Mouse (Mus musculus): ENCODE results near the gene Bnip2. TPM values are rescaled to one million over a fixed set of nuclear protein-coding genes. Genes with fewer than 3 reads are reported as not detected.
"Not testable (repeated sequence)": the region's sequence is repeated elsewhere in the genome, so short reads cannot be mapped to it uniquely, and the experiment has no call there.

The Bnip2 gene
- polyA plus RNA-seq, 1 experiment from 2014 or later: 132 TPM

DNA sequence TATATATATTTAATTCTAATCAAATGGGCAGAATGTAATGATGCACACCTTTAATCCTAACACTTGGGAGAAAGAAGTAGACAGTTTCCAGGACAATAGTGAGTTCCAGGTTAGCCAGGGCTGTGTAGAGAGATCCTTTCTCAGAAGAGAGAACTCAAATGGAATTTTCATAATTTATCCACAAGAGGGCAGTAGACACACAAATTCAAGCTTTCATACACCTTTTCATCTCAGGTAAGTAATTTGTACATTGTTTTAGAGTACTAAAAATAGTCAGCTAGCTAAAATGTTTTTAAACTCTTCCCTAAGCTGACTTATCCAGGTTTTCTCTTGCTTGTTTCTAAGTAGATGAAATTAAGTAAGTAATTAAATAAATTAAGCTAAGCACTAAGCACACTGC lies 29.6 kb downstream of the Bnip2 start:
- Histone ChIP-seq H3K27ac (no peak overlapping the region), H3K4me1 (peaks cover 18% of the 10 kb centered on the region), H3K4me3 (no peak overlapping the region), H3K36me3 (peaks cover 25% of the 10 kb centered on the region), H3K9me3 (no peaks in the 10 kb centered on the region), H3K27me3 (ENCODE audit: insufficient read depth, poor library complexity, severe bottlenecking) (no peaks in the 10 kb centered on the region)
- DNase-seq (ENCODE audit: low spot score): no peak

DNA sequence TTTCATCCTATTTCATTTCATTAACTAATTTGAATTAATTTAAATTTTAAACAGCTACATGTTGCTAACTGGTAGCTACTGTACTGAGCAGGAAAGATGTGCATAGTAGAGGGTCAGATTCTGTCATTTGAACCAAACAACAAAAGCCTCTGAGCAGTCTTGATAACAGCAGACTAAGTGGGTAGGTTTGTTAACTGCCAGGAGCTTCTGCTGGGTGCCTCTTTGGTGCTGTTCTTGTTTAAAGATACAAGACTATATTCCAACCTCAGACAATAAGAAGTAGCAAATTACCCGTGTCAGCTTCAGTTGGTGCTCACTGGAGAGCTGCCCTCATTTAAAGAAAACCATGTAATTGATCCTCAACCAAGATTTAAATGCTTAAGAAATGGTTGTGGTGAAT lies 32.3 kb downstream of the Bnip2 start:
- Histone ChIP-seq H3K27me3 (ENCODE audit: insufficient read depth, poor library complexity, severe bottlenecking) (no peaks in the 10 kb centered on the region), H3K36me3 (peaks cover 22% of the 10 kb centered on the region), H3K4me1 (peaks cover 10% of the 10 kb centered on the region), H3K27ac (no peak overlapping the region), H3K4me3 (no peak overlapping the region), H3K9me3 (no peaks in the 10 kb centered on the region)
- WGBS: 66% methylated on average over 1 of the region's 1 CpGs
- no peak for DNase-seq (ENCODE audit: low spot score)

DNA sequence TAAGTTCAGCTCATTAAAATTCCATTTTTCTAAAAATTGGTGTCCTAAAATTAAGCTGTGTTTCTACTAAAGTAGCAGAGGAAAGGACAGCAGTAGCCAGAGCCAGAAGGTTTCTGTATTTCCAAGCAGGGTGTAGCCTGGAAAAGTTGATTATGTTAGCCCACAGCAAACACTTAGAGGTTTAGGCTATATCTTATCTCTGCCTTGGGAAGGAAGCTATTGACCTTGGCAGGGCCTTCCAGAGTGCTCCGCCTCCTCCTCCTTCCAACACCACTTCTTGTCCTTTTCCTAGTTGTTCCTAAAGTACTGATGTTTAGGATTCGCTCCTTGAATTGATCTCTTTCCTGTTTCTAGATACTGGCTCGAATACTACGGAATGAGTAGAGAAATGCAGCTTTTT lies 32.8 kb downstream of the Bnip2 start:
- Histone ChIP-seq H3K27ac (no peak overlapping the region), H3K27me3 (ENCODE audit: insufficient read depth, poor library complexity, severe bottlenecking) (no peaks in the 10 kb centered on the region), H3K4me1 (peaks cover 10% of the 10 kb centered on the region), H3K4me3 (no peak overlapping the region), H3K36me3 (peaks cover 21% of the 10 kb centered on the region), H3K9me3 (no peaks in the 10 kb centered on the region)
- WGBS: 59% methylated on average over 4 of the region's 4 CpGs
- no peak for DNase-seq (ENCODE audit: low spot score)

DNA sequence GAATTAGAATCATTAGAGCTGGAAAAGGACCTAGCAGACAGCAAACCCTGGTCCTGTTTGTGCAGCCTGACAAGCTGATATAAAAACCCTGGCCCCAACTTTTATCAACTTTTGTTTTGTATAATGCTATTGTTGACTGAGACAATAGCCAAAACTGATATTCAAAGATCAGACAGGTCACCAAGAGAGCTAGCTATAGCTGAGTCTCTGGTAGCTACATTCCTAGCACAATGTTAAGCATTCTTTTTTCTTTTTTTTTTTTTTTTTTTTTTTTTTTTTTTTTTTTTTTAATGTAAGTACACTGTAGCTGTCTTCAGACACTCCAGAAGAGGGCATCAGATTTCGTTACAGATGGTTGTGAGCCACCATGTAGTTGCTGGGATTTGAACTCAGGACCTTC lies 34.3 kb downstream of the Bnip2 start:
- DNase-seq (ENCODE audit: low spot score); H3K9me3 ChIP-seq; H3K27me3 ChIP-seq (ENCODE audit: insufficient read depth, poor library complexity, severe bottlenecking); H3K27ac ChIP-seq; H3K4me3 ChIP-seq: not testable (repeated sequence)
- peaks cover 17% of the 10 kb centered on the region for H3K36me3 ChIP-seq
- H3K4me1 ChIP-seq: peaks cover 10% of the 10 kb centered on the region
- WGBS: 67% methylated on average over 1 of the region's 1 CpGs

DNA sequence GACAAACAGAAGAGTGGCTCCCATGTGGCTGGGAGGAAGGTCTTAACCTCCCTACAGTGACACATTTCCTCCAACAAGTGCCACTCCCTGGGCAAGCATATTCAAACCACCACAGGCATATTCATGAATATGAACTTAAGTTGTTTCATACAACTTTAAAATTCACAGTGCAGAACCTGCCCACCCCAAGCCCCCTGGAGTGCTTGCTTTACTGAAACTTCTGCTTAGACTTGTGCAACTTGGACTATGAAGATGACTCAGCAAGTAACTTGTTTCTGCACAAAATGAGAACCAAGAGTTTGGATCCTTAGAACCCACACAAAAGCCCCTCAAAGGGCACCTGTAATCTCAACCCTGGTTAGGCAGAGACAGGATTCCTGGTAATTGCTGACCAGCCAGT lies 35.4 kb downstream of the Bnip2 start:
- Histone ChIP-seq H3K27ac (no peak overlapping the region), H3K4me1 (peaks cover 10% of the 10 kb centered on the region), H3K27me3 (ENCODE audit: insufficient read depth, poor library complexity, severe bottlenecking) (no peaks in the 10 kb centered on the region), H3K36me3 (peaks cover 14% of the 10 kb centered on the region), H3K9me3 (no peaks in the 10 kb centered on the region), H3K4me3 (no peak overlapping the region)
- no peak for DNase-seq (ENCODE audit: low spot score)

DNA sequence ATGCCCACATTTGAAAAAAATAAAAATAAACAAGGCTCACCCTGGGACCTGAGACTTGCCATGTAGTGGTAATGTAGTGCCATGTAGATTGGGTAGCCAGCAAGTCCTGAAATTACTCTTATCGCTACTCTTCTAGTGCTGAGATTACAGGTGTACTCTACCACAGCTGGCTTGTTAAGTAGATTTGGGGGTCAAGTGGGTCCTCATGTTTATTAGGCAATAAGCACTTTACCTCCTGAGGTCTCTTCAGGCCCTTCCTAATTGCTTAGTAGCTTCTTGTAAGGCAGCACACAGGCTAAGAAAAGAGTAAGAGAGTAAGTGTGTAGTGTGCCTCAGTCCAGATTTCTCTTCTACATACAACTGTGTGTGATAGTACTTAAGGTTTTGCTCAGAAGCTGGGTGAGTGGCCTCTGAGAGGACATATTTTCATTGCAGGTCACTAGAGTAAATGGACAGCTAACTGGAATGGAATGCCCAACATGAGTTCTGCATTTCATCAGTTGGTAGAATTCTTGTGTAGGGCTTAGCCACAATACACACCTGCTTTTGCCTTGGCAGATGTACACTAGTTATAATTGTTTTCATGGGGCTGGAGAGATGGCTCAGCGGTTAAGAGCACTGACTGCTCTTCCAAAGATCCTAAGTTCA lies 36.2 kb downstream of the Bnip2 start:
- peaks cover 10% of the 10 kb centered on the region for H3K4me1 ChIP-seq
- no peak for DNase-seq (ENCODE audit: low spot score)
- no peaks in the 10 kb centered on the region for H3K27me3 ChIP-seq (ENCODE audit: insufficient read depth, poor library complexity, severe bottlenecking)
- no peaks in the 10 kb centered on the region for H3K9me3 ChIP-seq
- peaks cover 6% of the 10 kb centered on the region; the same call in 1 of the 2 replicates for H3K36me3 ChIP-seq
- no peak overlapping the region for H3K27ac ChIP-seq
- no peak overlapping the region for H3K4me3 ChIP-seq
- WGBS: 91% methylated on average over 2 of the region's 2 CpGs

DNA sequence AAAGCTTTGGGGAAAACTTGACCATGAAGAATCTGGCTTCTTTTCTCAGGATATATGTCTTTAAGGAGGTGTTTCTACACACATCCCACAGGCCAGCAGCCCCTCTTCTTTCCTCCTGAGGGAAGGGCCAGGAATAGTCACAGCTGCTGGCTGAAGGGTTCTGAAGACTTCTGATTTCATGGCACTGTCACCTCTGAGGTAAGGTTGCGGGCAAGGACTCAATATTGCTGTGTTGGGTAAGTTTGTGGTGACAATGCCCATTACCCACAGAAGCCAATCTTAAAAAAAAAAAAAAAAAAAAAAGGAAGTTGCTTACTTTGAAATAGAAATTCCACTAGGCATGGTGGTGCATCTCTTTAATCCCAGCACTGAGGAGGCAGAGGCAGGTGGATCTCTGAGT lies 42.9 kb downstream of the Bnip2 start:
- no peaks in the 10 kb centered on the region for H3K36me3 ChIP-seq
- no peak overlapping the region for H3K4me3 ChIP-seq
- DNase-seq (ENCODE audit: low spot score): no peak
- no peak overlapping the region for H3K27ac ChIP-seq
- H3K4me1 ChIP-seq: 0 out of 2 replicates have a peak, but pooled peaks cover 4% of the 10 kb centered on the region
- 86% methylated on average over 1 of the region's 1 CpGs for WGBS
- no peaks in the 10 kb centered on the region for H3K9me3 ChIP-seq
- H3K27me3 ChIP-seq (ENCODE audit: insufficient read depth, poor library complexity, severe bottlenecking): no peaks in the 10 kb centered on the region

DNA sequence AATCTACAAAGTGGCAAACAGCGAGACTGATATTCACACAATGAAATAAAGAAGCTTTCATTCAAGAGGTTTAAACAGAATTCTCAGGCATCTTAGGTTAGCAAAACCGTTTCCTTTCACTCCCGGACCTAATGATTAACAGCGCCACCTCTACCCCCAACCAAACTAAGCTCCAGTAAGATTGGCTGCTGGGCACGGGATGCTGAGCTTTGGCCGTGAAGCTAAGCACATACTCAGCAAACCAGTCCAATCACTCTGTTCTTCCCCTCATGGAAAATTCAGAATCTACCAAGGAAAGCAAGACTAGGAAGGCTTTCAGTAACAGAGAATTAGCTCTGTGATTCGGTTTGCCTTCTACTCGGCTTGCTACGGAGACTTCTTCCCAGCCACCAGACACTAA lies 43.8 kb downstream of the Bnip2 start:
- 76% methylated on average over 9 of the region's 9 CpGs for WGBS
- H3K27me3 ChIP-seq (ENCODE audit: insufficient read depth, poor library complexity, severe bottlenecking): no peaks in the 10 kb centered on the region
- H3K27ac ChIP-seq: no peak overlapping the region
- H3K4me3 ChIP-seq: no peak overlapping the region
- DNase-seq (ENCODE audit: low spot score): no peak
- H3K36me3 ChIP-seq: no peaks in the 10 kb centered on the region
- H3K4me1 ChIP-seq: 0 out of 2 replicates have a peak, but pooled peaks cover 4% of the 10 kb centered on the region
- H3K9me3 ChIP-seq: no peaks in the 10 kb centered on the region

DNA sequence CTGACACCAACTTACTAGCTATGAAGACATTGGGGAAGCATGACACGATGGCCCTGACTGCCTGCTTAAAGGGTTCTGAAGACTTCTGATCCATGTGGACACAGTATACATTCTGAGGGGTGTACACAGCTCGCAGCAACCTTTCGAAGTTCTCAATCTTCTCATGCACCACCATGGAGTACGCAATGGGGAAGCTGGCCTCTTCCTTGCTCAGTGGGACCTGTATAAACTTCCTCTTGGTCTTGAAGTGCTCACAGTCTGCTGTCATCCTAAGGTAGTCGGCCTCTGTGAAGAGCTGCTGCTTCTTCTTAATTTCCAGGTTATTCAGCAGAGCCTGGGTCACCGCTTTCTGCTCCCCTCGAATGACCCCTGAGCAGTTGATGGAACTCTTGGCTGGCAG lies 45.4 kb downstream of the Bnip2 start:
- H3K4me3 ChIP-seq: no peak overlapping the region
- H3K27me3 ChIP-seq (ENCODE audit: insufficient read depth, poor library complexity, severe bottlenecking): no peaks in the 10 kb centered on the region
- no peak overlapping the region for H3K27ac ChIP-seq
- DNase-seq (ENCODE audit: low spot score): no peak
- H3K9me3 ChIP-seq: no peaks in the 10 kb centered on the region
- no peaks in the 10 kb centered on the region for H3K36me3 ChIP-seq
- H3K4me1 ChIP-seq: 0 out of 2 replicates have a peak, but pooled peaks cover 4% of the 10 kb centered on the region
- 86% methylated on average over 7 of the region's 7 CpGs for WGBS

DNA sequence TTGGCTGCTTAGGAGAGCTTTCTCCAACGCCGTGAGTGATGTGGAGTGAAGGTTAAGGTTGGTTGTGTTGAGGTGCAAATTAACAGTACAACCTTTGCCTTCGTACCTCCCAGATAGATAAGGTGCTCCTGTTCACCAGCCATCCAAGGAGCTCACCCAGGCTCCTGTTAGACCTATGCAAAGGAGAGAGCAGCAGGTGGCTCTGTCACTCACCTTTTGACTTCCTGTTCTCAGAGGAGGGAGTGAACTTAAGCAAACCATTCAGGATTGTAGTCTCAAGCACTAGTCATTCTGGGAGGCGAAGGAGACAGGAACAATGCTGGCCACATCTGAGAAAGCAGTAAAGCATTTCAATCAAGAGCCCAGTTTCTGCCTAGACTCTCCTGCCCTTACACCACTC lies 47.4 kb downstream of the Bnip2 start:
- no peak for DNase-seq (ENCODE audit: low spot score)
- WGBS: 66% methylated on average over 4 of the region's 4 CpGs
- 0 out of 2 replicates have a peak, but pooled peaks cover 4% of the 10 kb centered on the region for H3K4me1 ChIP-seq
- no peak overlapping the region for H3K27ac ChIP-seq
- no peaks in the 10 kb centered on the region for H3K9me3 ChIP-seq
- H3K4me3 ChIP-seq: no peak overlapping the region
- H3K27me3 ChIP-seq (ENCODE audit: insufficient read depth, poor library complexity, severe bottlenecking): no peaks in the 10 kb centered on the region
- no peaks in the 10 kb centered on the region for H3K36me3 ChIP-seq

DNA sequence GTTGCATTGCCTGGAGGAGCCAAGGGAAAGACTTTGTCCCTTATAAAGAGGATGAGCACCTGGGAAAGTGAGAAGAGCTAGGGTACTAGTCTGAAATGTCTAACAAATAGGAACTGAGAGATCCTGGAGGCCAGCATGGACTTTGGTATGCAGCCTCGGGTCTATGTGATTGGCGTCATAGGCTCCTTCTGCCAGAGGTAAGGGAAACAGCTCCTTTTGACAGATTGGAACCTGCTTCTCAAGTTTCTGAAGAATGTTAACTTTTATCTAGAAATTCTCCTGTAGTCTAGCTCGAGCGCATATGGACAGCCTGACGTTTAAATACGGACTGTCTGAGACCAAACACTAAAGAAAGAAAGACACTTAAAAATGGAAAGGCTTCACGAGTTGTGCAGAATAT lies 48.7 kb downstream of the Bnip2 start, which contains the start of gene Gcnt3:
Gene Gcnt3, minus strand, starts transcription at position 101 of the 400 bp plus-strand sequence.
- DNase-seq (ENCODE audit: low spot score): no peak
- WGBS: 81% methylated on average over 7 of the region's 7 CpGs
- H3K27ac ChIP-seq: no peak within 1 kb of the TSS
- H3K27me3 ChIP-seq (ENCODE audit: insufficient read depth, poor library complexity, severe bottlenecking): no peaks in the 10 kb centered on the region
- no peaks in the 10 kb centered on the region for H3K9me3 ChIP-seq
- 0 out of 2 replicates have a peak, but pooled peaks cover 4% of the 10 kb centered on the region for H3K4me1 ChIP-seq
- no peaks in the 10 kb centered on the region for H3K36me3 ChIP-seq
- H3K4me3 ChIP-seq: no peak within 1 kb of the TSS

DNA sequence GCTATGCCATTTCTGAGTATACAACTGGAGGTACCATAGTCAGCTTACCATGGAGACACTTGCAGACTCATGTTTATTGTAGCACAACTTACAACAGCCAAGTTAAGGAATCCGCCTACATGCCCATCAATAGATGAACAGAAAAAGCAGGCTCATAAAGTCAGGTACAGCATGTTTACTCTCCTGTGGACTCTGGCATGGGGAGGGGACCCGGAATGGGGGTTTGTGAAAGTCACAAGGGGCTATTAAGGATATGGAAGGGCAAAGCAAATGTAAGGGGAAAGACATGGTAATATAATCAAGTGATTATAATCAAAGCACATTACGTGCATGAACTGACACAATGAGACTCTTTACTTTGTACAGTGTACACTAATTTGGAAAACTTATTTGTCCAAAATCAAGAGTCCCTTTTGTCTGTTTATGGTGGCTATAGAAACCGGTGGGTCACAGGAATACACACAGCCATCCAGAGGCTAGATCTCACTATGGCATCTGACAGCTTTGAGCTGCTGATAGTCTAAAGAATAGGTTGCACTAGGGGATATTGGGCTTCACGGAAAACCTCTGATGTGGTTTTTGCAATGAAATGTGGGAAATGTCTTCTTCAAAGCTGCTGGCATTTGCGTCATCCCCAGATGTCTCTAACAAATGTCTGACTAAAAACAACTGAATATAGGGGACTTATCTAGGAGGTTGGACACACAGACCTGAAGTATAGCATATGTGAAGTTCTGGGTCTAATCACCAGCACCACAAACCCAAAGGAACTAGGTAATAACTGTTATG lies 50.5 kb downstream of the Bnip2 start:
- no peak overlapping the region for H3K4me3 ChIP-seq
- no peak for DNase-seq (ENCODE audit: low spot score)
- WGBS: 82% methylated on average over 6 of the region's 6 CpGs
- no peaks in the 10 kb centered on the region for H3K9me3 ChIP-seq
- H3K4me1 ChIP-seq: 0 out of 2 replicates have a peak, but pooled peaks cover 4% of the 10 kb centered on the region
- no peaks in the 10 kb centered on the region for H3K27me3 ChIP-seq (ENCODE audit: insufficient read depth, poor library complexity, severe bottlenecking)
- H3K27ac ChIP-seq: no peak overlapping the region
- no peaks in the 10 kb centered on the region for H3K36me3 ChIP-seq

DNA sequence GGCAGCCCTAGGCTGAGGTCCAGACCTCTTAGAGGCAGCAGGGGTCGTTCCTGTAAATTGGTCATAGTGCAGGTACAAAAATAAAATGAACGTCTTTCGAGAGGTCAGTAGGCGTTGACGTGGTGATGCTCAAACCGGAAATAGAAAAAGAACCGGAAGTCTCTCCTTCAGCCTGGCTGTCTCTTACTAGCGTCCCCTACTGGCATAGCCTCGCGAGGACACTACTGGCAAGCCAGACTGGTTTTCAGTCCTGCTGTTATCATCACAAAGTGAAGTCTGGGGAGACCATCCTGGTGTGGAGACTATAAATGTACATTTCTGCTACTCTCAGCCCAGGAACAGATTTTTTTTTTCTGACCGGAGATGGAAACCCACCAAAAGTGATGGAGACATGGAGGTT lies 51.3 kb downstream of the Bnip2 start:
- 74% methylated on average over 11 of the region's 11 CpGs for WGBS
- 0 out of 2 replicates have a peak, but pooled peaks cover 5% of the 10 kb centered on the region for H3K4me1 ChIP-seq
- no peak for DNase-seq (ENCODE audit: low spot score)
- H3K27me3 ChIP-seq (ENCODE audit: insufficient read depth, poor library complexity, severe bottlenecking): no peaks in the 10 kb centered on the region
- H3K4me3 ChIP-seq: no peak overlapping the region
- H3K9me3 ChIP-seq: no peaks in the 10 kb centered on the region
- H3K27ac ChIP-seq: no peak overlapping the region
- H3K36me3 ChIP-seq: no peaks in the 10 kb centered on the region
